Mouse (Mus musculus) kidney, adult 2 months (tissue): ENCODE data around the gene Pkd2l1. TPM values are rescaled to one million over a fixed set of nuclear protein-coding genes. Genes with fewer than 3 reads are reported as not detected.

Source experiments
- DNase-seq: peaks from one replicate; pipeline ENCODE4 v3.0.0; 2021
- H3K27ac ChIP-seq: fragments of 200-500 bp; 2 replicates; pipeline ENCODE4 v1.5.1; 2012; ENCODE audit warnings: low read depth, low read length, control low read depth, inconsistent platforms; ENCODE audit not compliant: insufficient read depth
- H3K27me3 ChIP-seq: fragments of 200-500 bp; replicated peaks from 2 replicates; pipeline ENCODE4 v1.6.1; 2012; ENCODE audit warnings: mild to moderate bottlenecking, moderate library complexity, low read length, inconsistent platforms; ENCODE audit not compliant: control insufficient read depth, insufficient read depth
- H3K36me3 ChIP-seq: fragments of 200-500 bp; 2 replicates; pipeline ENCODE4 v1.6.1; 2012; ENCODE audit warnings: mild to moderate bottlenecking, moderate library complexity, low read length, inconsistent platforms; ENCODE audit not compliant: control insufficient read depth, insufficient read depth
- H3K4me1 ChIP-seq: fragments of 200-500 bp; 2 replicates; pipeline ENCODE4 v1.6.1; 2011; ENCODE audit warnings: low read length; ENCODE audit not compliant: control insufficient read depth, insufficient read depth
- H3K4me3 ChIP-seq: fragments of 200-500 bp; 2 replicates; pipeline ENCODE4 v1.5.1; 2011; ENCODE audit warnings: mild to moderate bottlenecking, low read depth, low read length, control low read depth; ENCODE audit not compliant: insufficient read depth
- CTCF ChIP-seq: fragments of 200-500 bp; conservative IDR thresholded peaks from 2 replicates; pipeline ENCODE4 v1.5.1; 2011; ENCODE audit warnings: low read depth, mild to moderate bottlenecking, control low read depth, low read length, moderate library complexity, mixed read lengths; ENCODE audit not compliant: insufficient read depth, insufficient read length
- POLR2A ChIP-seq: fragments of 200-500 bp; IDR thresholded peaks from one replicate; pipeline ENCODE4 v1.6.1; 2011; ENCODE audit warnings: low read depth, low read length, control low read depth
- WGBS: fragments of 180-500 bp; shearing (Covaris S2); methylation state at CpG from one replicate; pipeline ENCODE4 v1.1.7; 2018; 5-methylcytosine and 5-hydroxymethylcytosine counted together
- polyA plus RNA-seq: library from polyadenylated mRNA; depleted of rRNA; stranded (reverse); fragments of >200 nt; gene quantifications from 2 replicates; pipeline ENCODE4 v1.2.3, GENCODE M21; 2012

Pkd2l1 gene
- polyA plus RNA-seq, 1 experiment = 0.02 TPM

DNA sequence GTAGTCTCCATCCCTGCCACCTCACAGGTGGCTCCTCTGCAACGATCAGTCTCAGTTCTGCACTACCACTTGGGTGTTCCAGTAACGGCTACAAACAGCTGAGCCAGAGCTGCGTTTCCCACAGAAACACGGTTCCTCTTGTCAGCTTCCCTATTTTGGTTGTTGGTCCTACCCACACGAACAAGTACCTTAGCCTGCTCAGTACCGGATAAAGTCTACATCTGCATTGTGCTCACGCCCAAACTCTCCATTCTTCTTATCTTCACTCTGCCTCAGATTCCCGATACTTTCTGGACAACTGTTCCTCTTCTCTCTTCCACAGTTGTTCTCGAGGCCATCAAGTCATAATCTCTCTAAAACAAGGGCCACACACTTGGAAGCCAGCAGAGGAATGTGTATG is 47.9 kb downstream of the Pkd2l1 start:
- Histone ChIP-seq H3K27me3 (no peaks in the 10 kb centered on the region), H3K4me3 (no peak overlapping the region), H3K36me3 (peaks cover 3% of the 10 kb centered on the region), H3K4me1 (no peaks in the 10 kb centered on the region; the same call in 1 of the 2 replicates), H3K27ac (no peak overlapping the region)
- DNase-seq = peak; percentile 14
- WGBS = 86% methylated on average over 9 of the region's 9 CpGs
- TF ChIP-seq CTCF (no peak), POLR2A (no peak)

GRCm38 (mm10) chr19:44135960-44136485 is 56.2 kb downstream of the Pkd2l1 start:
- 23% methylated on average over 7 of the region's 7 CpGs for WGBS
- peak; percentile 9 for DNase-seq
- Histone ChIP-seq H3K4me1 (peaks cover 5% of the 10 kb centered on the region), H3K4me3 (peak overlapping the region; percentile 28; the same call in 1 of the 2 replicates), H3K36me3 (no peaks in the 10 kb centered on the region; the same call in none of the 2 replicates), H3K27ac (no peak overlapping the region), H3K27me3 (no peaks in the 10 kb centered on the region)
- TF ChIP-seq CTCF = no peak
- no peak for TF ChIP-seq POLR2A

- under 1% methylated on average over 45 of the region's 45 CpGs for WGBS
- no peak for TF ChIP-seq CTCF
- TF ChIP-seq POLR2A = peak; percentile 14
- Histone ChIP-seq H3K4me1 (peaks cover 5% of the 10 kb centered on the region), H3K27me3 (no peaks in the 10 kb centered on the region), H3K4me3 (peak within 1 kb of the TSS; percentile 100), H3K27ac (peak within 1 kb of the TSS; percentile 97), H3K36me3 (no peaks in the 10 kb centered on the region; the same call in none of the 2 replicates)
- DNase-seq = peak; percentile 93
Measured at GRCm38 (mm10) chr19:44135072-44135959, 56.9 kb downstream of the Pkd2l1 start, which contains the start of gene Cwf19l1. Gene Cwf19l1 (minus strand): TSS chr19:44135876.

- Histone ChIP-seq H3K4me3 (no peak overlapping the region), H3K4me1 (peaks cover 5% of the 10 kb centered on the region), H3K36me3 (no peaks in the 10 kb centered on the region; the same call in none of the 2 replicates), H3K27me3 (no peaks in the 10 kb centered on the region), H3K27ac (no peak overlapping the region)
- TF ChIP-seq POLR2A = no peak
- TF ChIP-seq CTCF = no peak
- DNase-seq = no peak
- 88% methylated on average over 5 of the region's 5 CpGs for WGBS
Measured at GRCm38 (mm10) chr19:44132917-44133316, 59.3 kb downstream of the Pkd2l1 start.

GRCm38 (mm10) chr19:44128560-44128959 is 63.7 kb downstream of the Pkd2l1 start:
- TF ChIP-seq CTCF = no peak
- no peak for TF ChIP-seq POLR2A
- Histone ChIP-seq H3K4me3 (no peak overlapping the region), H3K4me1 (no peaks in the 10 kb centered on the region), H3K27me3 (no peaks in the 10 kb centered on the region), H3K36me3 (no peaks in the 10 kb centered on the region; the same call in none of the 2 replicates), H3K27ac (no peak overlapping the region)
- 84% methylated on average over 2 of the region's 2 CpGs for WGBS
- no peak for DNase-seq

DNA sequence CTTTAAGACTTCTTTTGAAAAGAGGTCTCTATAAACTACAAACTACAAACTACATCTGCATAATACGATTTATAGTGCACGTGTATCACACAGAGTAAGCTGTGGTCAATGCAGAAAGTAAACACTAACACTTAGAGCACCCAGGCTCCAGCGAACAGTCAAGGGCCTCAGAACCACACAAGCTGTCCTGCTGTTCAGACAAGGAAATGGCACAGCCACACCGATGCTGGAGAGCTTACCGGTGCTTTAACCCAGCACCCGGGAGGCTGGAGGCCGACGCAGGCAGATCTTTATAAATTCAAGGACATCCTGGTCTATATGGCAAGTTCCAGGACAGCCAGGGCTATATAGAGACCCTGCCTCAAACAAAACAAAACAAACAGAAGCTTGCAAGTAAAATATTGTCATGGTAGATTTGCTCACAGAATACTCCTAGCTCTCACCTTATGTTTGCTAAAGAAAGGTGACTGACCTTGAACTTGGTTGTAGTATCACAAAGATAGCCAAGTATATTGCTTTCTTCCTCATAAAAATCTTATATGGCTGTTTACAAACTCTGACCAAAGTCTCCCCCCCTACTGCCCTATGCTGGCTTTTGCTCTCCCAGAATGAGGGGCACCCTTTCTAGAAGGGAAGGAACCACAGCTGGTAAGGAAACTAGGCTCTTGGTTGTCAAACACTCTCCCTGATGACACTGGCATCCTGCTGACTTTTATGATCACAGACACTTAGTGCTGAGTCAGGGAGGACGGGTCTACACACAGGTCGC is 64.3 kb downstream of the Pkd2l1 start:
- no peaks in the 10 kb centered on the region for H3K4me1 ChIP-seq
- no peak for DNase-seq
- H3K27me3 ChIP-seq = no peaks in the 10 kb centered on the region
- H3K27ac ChIP-seq = no peak overlapping the region
- 92% methylated on average over 10 of the region's 10 CpGs for WGBS
- peaks cover 2% of the 10 kb centered on the region for H3K36me3 ChIP-seq
- TF ChIP-seq POLR2A (no peak), CTCF (no peak)
- no peak overlapping the region for H3K4me3 ChIP-seq
